Mouse (Mus musculus) forebrain, embryonic 16.5 days (tissue): ENCODE measurements around the gene Prokr1. TPM values are rescaled to one million over a fixed set of nuclear protein-coding genes. Genes with fewer than 3 reads are reported as not detected.
"Not testable (repeated sequence)": the region's sequence is repeated elsewhere in the genome, so short reads cannot be mapped to it uniquely, and the experiment has no call there.

Experiments used
- ATAC-seq: fragments of 200-750 bp; cut with Nextera tagmentation; 2 replicates; pipeline ENCODE4 v1.8.0; 2017; ENCODE audit warnings: mild to moderate bottlenecking, moderate library complexity
- H3K27ac ChIP-seq: fragments of 300-500 bp; sonication (generic); 2 replicates; pipeline ENCODE4 v1.5.1; 2014; ENCODE audit warnings: low read length, control low read depth
- H3K27me3 ChIP-seq: fragments of 300-500 bp; sonication (generic); replicated peaks from 2 replicates; pipeline ENCODE4 v1.6.1; 2014; ENCODE audit warnings: low read length; ENCODE audit not compliant: control insufficient read depth, insufficient read depth
- H3K36me3 ChIP-seq: fragments of 300-500 bp; sonication (generic); 2 replicates; pipeline ENCODE4 v1.6.1; 2014; ENCODE audit not compliant: control insufficient read depth, insufficient read depth
- H3K4me1 ChIP-seq: fragments of 300-500 bp; sonication (generic); replicated peaks from 2 replicates; pipeline ENCODE4 v1.6.1; 2014; ENCODE audit warnings: low read length; ENCODE audit not compliant: control insufficient read depth, insufficient read depth
- H3K4me2 ChIP-seq: fragments of 300-500 bp; sonication (generic); 2 replicates; pipeline ENCODE4 v1.6.1; 2014; ENCODE audit warnings: mild to moderate bottlenecking, low read length, control low read depth
- H3K4me3 ChIP-seq: fragments of 300-500 bp; sonication (generic); replicated peaks from 2 replicates; pipeline ENCODE4 v1.5.1; 2014; ENCODE audit warnings: mild to moderate bottlenecking, low read length, control low read depth
- H3K9ac ChIP-seq: fragments of 300-500 bp; sonication (generic); replicated peaks from 2 replicates; pipeline ENCODE4 v1.6.1; 2014; ENCODE audit warnings: low read depth, low read length, control low read depth
- H3K9me3 ChIP-seq: fragments of 300-500 bp; sonication (generic); 2 replicates; pipeline ENCODE4 v1.6.1; 2016; ENCODE audit warnings: low read length; ENCODE audit not compliant: control insufficient read depth
- WGBS: fragments of 180-500 bp; shearing (Covaris S2); extraction: QIAGEN DNeasy Blood & Tissue Kit; methylation state at CpG from one replicate; pipeline ENCODE4 v1.1.7; 2014; 5-methylcytosine and 5-hydroxymethylcytosine counted together
- polyA plus RNA-seq: library from polyadenylated mRNA; unstranded; fragments of >200 nt; fragmentation: Nextera tagmentation; extraction: Ambion mirVana; gene quantifications from 2 replicates; pipeline ENCODE4 v1.2.1, GENCODE M21; 2015

Gene Prokr1
- polyA plus RNA-seq, 1 experiment from 2014 or later, result 2.5 TPM

GRCm38 (mm10) chr6:87578247-87578646, 12.3 kb downstream of the Prokr1 start:
- no peak overlapping the region for H3K9ac ChIP-seq
- no peak overlapping the region for H3K27ac ChIP-seq
- no peak for ATAC-seq
- H3K9me3 ChIP-seq, result no peaks in the 10 kb centered on the region
- H3K4me3 ChIP-seq, result no peak overlapping the region
- no peaks in the 10 kb centered on the region for H3K36me3 ChIP-seq
- H3K4me2 ChIP-seq, result no peak overlapping the region
- no peaks in the 10 kb centered on the region for H3K27me3 ChIP-seq
- H3K4me1 ChIP-seq, result no peaks in the 10 kb centered on the region
- WGBS, result 52% methylated on average over 9 of the region's 9 CpGs

GRCm38 (mm10) chr6:87576648-87577330, 13.8 kb downstream of the Prokr1 start:
- H3K9me3 ChIP-seq, result no peaks in the 10 kb centered on the region
- no peak for ATAC-seq
- H3K4me1 ChIP-seq, result no peaks in the 10 kb centered on the region
- H3K9ac ChIP-seq, result no peak overlapping the region
- WGBS, result 51% methylated on average over 4 of the region's 4 CpGs
- no peaks in the 10 kb centered on the region for H3K36me3 ChIP-seq
- no peak overlapping the region for H3K27ac ChIP-seq
- H3K4me3 ChIP-seq, result no peak overlapping the region
- H3K27me3 ChIP-seq, result no peaks in the 10 kb centered on the region
- no peak overlapping the region for H3K4me2 ChIP-seq

GRCm38 (mm10) chr6:87571863-87572262, 18.7 kb downstream of the Prokr1 start:
- not testable (repeated sequence) for H3K36me3 ChIP-seq, H3K4me1 ChIP-seq, H3K9ac ChIP-seq, H3K4me2 ChIP-seq, H3K27ac ChIP-seq, ATAC-seq, H3K27me3 ChIP-seq, H3K4me3 ChIP-seq, H3K9me3 ChIP-seq

DNA sequence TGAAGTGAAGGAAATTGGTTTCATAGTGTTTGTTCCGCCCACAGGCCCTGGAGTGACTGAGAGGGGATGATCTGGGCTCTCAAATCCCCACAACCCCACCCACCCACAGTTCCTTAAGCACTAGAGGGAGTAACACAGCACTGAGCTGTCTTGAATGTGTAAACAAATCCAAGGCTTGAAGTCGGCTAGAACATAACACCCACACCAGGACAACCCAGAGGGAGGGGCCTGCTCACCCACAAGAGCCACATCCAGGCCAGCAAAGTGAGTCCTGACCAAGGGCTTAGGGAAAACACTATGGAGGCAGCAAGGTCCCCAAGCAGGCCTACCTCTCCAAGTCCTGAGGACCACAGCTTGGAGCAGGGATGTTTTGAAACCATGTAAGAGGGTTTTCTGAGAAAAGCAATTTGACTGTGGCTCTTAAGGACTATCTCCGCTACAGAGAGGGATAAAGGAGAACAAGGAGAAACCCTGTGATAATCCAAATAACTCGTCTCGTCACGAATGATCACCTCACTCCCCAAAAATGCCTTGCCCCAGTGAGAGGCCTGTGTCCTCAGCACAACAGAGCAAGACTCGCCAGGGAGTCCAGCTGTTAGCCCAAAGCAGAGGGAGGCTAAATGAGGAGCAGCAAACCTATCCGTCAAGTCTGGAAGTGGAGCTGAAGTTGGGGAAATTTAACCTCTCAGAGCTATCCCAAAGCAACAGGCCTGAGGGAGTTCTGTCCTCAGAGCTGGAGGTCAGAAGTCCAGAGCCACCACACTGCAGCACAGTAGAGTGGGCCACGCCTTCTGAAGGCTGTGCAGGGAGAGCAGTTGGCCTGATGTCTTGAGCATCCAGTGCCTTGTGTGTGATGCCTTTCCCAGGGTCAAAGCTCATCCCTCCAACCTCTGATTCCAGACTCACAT, 22.6 kb downstream of the Prokr1 start:
- no peaks in the 10 kb centered on the region for H3K36me3 ChIP-seq
- ATAC-seq, result no peak
- H3K27ac ChIP-seq, result no peak overlapping the region
- H3K27me3 ChIP-seq, result no peaks in the 10 kb centered on the region
- H3K4me2 ChIP-seq, result no peak overlapping the region
- H3K9me3 ChIP-seq, result peaks cover 4% of the 10 kb centered on the region; the same call in 1 of the 2 replicates
- H3K9ac ChIP-seq, result no peak overlapping the region
- 62% methylated on average over 9 of the region's 9 CpGs for WGBS
- H3K4me1 ChIP-seq, result no peaks in the 10 kb centered on the region
- H3K4me3 ChIP-seq, result no peak overlapping the region

GRCm38 (mm10) chr6:87565166-87565565, 25.4 kb downstream of the Prokr1 start:
- Histone ChIP-seq H3K27ac (no peak overlapping the region), H3K9me3 (peaks cover 4% of the 10 kb centered on the region; the same call in 1 of the 2 replicates), H3K9ac (no peak overlapping the region), H3K4me1 (no peaks in the 10 kb centered on the region), H3K4me2 (no peak overlapping the region), H3K27me3 (no peaks in the 10 kb centered on the region), H3K36me3 (no peaks in the 10 kb centered on the region), H3K4me3 (no peak overlapping the region)
- WGBS, result 68% methylated on average over 5 of the region's 5 CpGs
- ATAC-seq, result no peak

GRCm38 (mm10) chr6:87564356-87564755, 26.2 kb downstream of the Prokr1 start:
- H3K4me2 ChIP-seq, result no peak overlapping the region
- H3K9me3 ChIP-seq, result peaks cover 4% of the 10 kb centered on the region; the same call in 1 of the 2 replicates
- H3K27ac ChIP-seq, result no peak overlapping the region
- WGBS, result 90% methylated on average over 4 of the region's 4 CpGs
- no peaks in the 10 kb centered on the region for H3K27me3 ChIP-seq
- no peaks in the 10 kb centered on the region for H3K4me1 ChIP-seq
- no peak overlapping the region for H3K4me3 ChIP-seq
- ATAC-seq, result no peak
- H3K36me3 ChIP-seq, result no peaks in the 10 kb centered on the region
- no peak overlapping the region for H3K9ac ChIP-seq

DNA sequence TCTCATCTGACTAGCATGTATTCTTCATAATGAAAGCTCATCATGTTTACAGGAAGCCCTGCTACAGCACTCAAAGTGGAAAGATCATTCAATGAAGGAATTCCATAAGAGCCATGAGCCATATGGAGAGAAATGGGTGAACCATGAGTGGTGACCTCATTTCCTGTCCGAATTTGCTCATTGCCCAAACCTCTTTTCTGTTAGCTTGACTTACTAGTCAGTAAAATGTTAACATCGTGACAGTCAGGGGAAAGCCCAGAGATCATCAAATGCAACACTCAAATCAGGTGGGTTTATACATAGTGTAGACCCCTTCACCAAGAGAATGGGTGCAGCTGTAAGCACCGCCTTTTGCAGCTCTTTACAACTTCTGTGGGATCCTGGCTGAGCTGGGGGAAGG, 36.8 kb downstream of the Prokr1 start:
- H3K36me3 ChIP-seq, result no peaks in the 10 kb centered on the region
- 85% methylated on average over 3 of the region's 3 CpGs for WGBS
- H3K9me3 ChIP-seq, result no peaks in the 10 kb centered on the region
- no peak overlapping the region for H3K4me2 ChIP-seq
- H3K27me3 ChIP-seq, result no peaks in the 10 kb centered on the region
- no peak overlapping the region for H3K27ac ChIP-seq
- H3K4me1 ChIP-seq, result no peaks in the 10 kb centered on the region
- ATAC-seq, result no peak
- H3K9ac ChIP-seq, result no peak overlapping the region
- H3K4me3 ChIP-seq, result no peak overlapping the region

- no peaks in the 10 kb centered on the region for H3K27me3 ChIP-seq
- H3K9me3 ChIP-seq, result no peaks in the 10 kb centered on the region
- no peak for ATAC-seq
- H3K36me3 ChIP-seq, result no peaks in the 10 kb centered on the region
- no peak overlapping the region for H3K4me3 ChIP-seq
- no peaks in the 10 kb centered on the region for H3K4me1 ChIP-seq
- WGBS, result 64% methylated on average over 7 of the region's 7 CpGs
- H3K4me2 ChIP-seq, result no peak overlapping the region
- no peak overlapping the region for H3K27ac ChIP-seq
- H3K9ac ChIP-seq, result no peak overlapping the region
Observed at GRCm38 (mm10) chr6:87552054-87552807, 38.3 kb downstream of the Prokr1 start.

DNA sequence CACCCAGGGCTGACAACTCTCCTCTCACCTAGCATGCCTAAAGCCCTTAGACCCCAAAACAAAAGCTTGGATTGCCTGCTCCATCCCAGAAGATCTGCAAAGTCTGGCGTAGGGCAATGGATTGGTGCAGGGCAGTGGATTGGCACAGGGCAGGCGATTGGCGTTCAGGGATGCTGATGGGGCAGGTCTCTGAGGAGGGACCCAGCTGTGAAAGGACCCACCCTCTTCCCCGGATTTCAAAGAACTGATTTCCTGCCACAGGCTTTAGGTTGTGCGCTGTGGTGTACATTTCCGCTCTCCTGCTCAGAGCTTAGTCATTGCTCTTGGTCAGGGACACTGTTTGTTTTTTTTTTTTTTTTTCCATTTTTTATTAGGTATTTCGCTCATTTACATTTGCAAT, 42.7 kb downstream of the Prokr1 start:
- Histone ChIP-seq H3K27ac (no peak overlapping the region), H3K9ac (no peak overlapping the region), H3K4me3 (no peak overlapping the region), H3K4me2 (no peak overlapping the region), H3K9me3 (peaks cover 11% of the 10 kb centered on the region), H3K27me3 (no peaks in the 10 kb centered on the region), H3K36me3 (no peaks in the 10 kb centered on the region), H3K4me1 (peaks cover 6% of the 10 kb centered on the region)
- no peak for ATAC-seq
- 86% methylated on average over 7 of the region's 7 CpGs for WGBS
